Mouse (Mus musculus) embryonic facial prominence, embryonic 15.5 days (tissue): ENCODE results near the gene Ces3b. TPM values are rescaled to one million over a fixed set of nuclear protein-coding genes. Genes with fewer than 3 reads are reported as not detected.
"Not testable (repeated sequence)": the region's sequence is repeated elsewhere in the genome, so short reads cannot be mapped to it uniquely, and the experiment has no call there.

Experiments used
- ATAC-seq: fragments of 200-750 bp; cut with Nextera tagmentation; 2 replicates; pipeline ENCODE4 v1.8.0; 2017; ENCODE audit warnings: low read depth, moderate TSS enrichment; ENCODE audit not compliant: insufficient number of reproducible peaks, low FRiP score, low TSS enrichment
- H3K27ac ChIP-seq: fragments of 300-500 bp; sonication (generic); replicated peaks from 2 replicates; pipeline ENCODE4 v1.5.1; 2015; ENCODE audit warnings: mild to moderate bottlenecking, inconsistent platforms
- H3K27me3 ChIP-seq: fragments of 300-500 bp; sonication (generic); 2 replicates; pipeline ENCODE4 v1.6.1; 2015; ENCODE audit warnings: inconsistent platforms
- H3K36me3 ChIP-seq: fragments of 300-500 bp; sonication (generic); 2 replicates; pipeline ENCODE4 v1.6.1; 2015; ENCODE audit warnings: mild to moderate bottlenecking, inconsistent platforms
- H3K4me1 ChIP-seq: fragments of 300-500 bp; sonication (generic); 2 replicates; pipeline ENCODE4 v1.6.1; 2015; ENCODE audit warnings: inconsistent platforms
- H3K4me2 ChIP-seq: fragments of 300-500 bp; sonication (generic); replicated peaks from 2 replicates; pipeline ENCODE4 v1.6.1; 2015; ENCODE audit warnings: mild to moderate bottlenecking, inconsistent platforms
- H3K4me3 ChIP-seq: fragments of 300-500 bp; sonication (generic); replicated peaks from 2 replicates; pipeline ENCODE4 v1.5.1; 2015; ENCODE audit warnings: mild to moderate bottlenecking, inconsistent platforms
- H3K9ac ChIP-seq: fragments of 300-500 bp; sonication (generic); 2 replicates; pipeline ENCODE4 v1.6.1; 2015; ENCODE audit warnings: inconsistent platforms
- H3K9me3 ChIP-seq: fragments of 300-500 bp; sonication (generic); replicated peaks from 2 replicates; pipeline ENCODE4 v1.6.1; 2016; ENCODE audit warnings: inconsistent platforms
- WGBS: fragments of 180-500 bp; shearing (Covaris S2); methylation state at CpG from one replicate; pipeline ENCODE4 v1.1.7; 2015; 5-methylcytosine and 5-hydroxymethylcytosine counted together
- polyA plus RNA-seq: library from polyadenylated mRNA; unstranded; fragments of >200 nt; fragmentation: Nextera tagmentation; extraction: Ambion mirVana; gene quantifications from 2 replicates; pipeline ENCODE4 v1.2.1, GENCODE M21; 2015

Ces3b gene
- polyA plus RNA-seq, 1 experiment from 2014 or later, result not detected

DNA sequence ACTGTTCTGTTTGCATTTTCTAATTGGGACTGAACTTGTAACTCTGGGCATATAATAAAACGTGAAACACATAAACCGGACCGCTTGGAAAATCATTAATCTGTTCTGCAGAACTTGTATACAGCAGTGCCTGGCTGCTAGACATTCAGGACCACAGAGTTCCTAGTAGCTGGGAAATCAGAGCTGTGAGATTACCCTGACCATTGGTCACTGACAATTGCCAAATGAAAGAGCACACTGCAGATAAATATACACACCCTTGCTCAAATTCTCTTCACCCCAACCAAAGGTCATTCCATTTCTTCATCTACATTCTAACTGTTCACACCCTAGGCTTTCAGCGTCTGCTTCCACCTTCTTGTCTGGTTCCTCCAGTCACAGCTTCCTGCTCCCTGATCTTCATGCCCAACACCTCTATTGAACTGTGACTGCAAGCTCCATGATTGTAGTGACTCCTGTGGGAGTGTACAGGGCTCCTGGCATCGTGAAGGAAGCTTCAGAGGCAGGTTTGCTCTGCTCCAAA is 2.7 kb upstream of the Ces3b start:
- Histone ChIP-seq H3K9me3 (no peaks in the 10 kb centered on the region), H3K27ac (no peak overlapping the region), H3K4me1 (no peaks in the 10 kb centered on the region), H3K4me3 (no peak overlapping the region), H3K27me3 (no peaks in the 10 kb centered on the region), H3K36me3 (no peaks in the 10 kb centered on the region), H3K9ac (no peak overlapping the region), H3K4me2 (no peak overlapping the region)
- no peak for ATAC-seq
- WGBS, result 74% methylated on average over 5 of the region's 5 CpGs

DNA sequence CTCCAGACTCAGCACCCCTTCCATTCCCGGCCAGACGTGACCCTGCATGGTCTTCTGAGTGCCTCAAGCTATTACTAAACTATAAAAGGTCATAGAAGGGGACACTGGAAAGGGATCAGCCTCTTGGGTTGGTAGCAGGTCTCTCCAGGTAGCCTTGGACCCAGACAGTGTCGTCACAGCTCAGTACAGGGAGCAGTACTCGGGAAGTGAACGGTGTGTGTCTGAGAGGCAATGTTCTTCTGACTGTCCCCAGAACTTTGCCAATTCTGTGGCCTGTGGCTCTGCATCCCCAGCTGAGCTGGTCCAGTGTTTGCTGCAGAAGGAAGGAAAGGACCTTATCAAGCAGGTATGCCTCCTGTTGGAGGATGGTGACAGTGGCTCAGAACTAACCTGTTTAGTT is 4.6 kb downstream of the Ces3b start:
- not testable (repeated sequence) for H3K27me3 ChIP-seq, H3K9ac ChIP-seq, H3K27ac ChIP-seq, H3K9me3 ChIP-seq, ATAC-seq, H3K4me1 ChIP-seq, H3K4me3 ChIP-seq, H3K4me2 ChIP-seq, H3K36me3 ChIP-seq
- 72% methylated on average over 5 of the region's 5 CpGs for WGBS

DNA sequence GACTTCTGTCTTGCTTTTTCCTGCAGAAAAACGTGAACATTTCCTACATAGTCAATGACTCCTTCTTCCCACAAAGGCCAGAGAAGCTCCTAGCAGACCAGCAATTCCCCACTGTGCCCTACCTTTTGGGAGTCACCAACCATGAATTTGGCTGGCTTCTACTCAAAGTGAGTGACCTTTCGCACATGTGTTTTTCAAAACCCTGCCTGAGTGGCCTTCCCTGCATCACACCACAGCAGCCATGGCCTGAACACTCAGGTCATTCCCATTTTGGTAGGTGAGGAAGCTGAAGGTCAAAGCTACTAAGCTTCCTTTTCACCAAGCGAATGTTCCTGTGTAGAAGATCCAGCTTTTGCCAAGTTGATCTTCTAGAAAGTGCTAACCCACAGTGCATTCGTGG is 5.0 kb downstream of the Ces3b start:
- H3K4me3 ChIP-seq, result no peak overlapping the region
- ATAC-seq, result no peak
- WGBS, result 71% methylated on average over 4 of the region's 4 CpGs
- no peaks in the 10 kb centered on the region for H3K9me3 ChIP-seq
- H3K27ac ChIP-seq, result no peak overlapping the region
- H3K36me3 ChIP-seq, result no peaks in the 10 kb centered on the region
- H3K4me2 ChIP-seq, result no peak overlapping the region
- no peaks in the 10 kb centered on the region for H3K4me1 ChIP-seq
- H3K9ac ChIP-seq, result no peak overlapping the region
- H3K27me3 ChIP-seq, result no peaks in the 10 kb centered on the region

DNA sequence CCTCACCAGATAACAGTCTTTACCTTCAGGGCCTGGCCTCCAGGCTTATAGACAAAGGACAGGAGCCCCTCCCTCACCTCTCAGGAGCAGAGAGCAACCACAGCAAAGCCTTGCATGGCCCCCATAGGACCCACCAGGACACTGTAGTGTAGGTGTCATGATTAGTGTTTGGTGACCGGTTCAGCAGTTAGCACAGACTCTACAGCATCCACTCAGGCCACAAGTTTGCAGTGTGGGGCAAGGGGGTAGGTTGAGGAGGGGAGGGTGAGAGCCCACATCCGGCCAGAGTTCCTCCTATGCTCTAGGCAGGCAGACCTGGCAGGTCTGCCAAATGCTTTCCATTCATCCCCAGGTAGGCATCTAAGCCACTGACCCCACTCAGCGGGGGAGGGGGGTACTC is 10.4 kb downstream of the Ces3b start:
- 82% methylated on average over 3 of the region's 3 CpGs for WGBS

DNA sequence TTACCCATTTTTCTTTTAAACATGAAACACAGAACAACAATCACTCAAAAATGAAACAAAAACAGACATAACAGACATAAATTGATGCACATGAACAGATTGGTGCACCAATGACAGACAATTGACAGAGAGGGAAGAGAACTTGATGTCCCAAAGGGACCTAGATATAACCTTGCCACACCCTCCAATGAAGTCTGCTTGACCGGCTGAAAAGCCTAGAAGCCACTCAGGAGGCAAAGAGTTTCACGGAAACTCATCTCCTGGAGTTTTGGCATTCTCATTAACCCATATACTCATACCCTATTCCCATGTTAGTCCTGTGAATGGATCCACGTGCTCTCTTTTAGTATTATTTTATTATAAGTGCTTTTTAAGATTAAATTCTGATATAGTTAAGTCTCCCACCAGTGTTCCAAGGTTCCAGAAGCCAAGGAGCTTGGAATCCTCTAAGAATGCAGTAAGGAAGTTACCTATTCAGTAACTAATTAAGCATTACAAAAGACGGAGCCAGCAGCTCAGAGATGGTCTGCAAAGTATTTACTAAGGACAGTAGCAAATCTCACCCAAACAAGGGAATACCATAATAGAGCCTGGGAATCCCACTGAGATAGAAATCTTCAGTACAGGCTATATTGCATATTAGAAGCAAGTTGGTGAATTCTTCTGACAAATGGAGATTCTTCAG is 18.7 kb downstream of the Ces3b start:
- H3K9me3 ChIP-seq, H3K27ac ChIP-seq, H3K4me1 ChIP-seq, H3K9ac ChIP-seq, ATAC-seq, H3K4me3 ChIP-seq, H3K27me3 ChIP-seq, H3K4me2 ChIP-seq, H3K36me3 ChIP-seq: not testable (repeated sequence)
- WGBS, result 74% methylated on average over 4 of the region's 4 CpGs

More for the DNA sequence above, 10.4 kb downstream of the Ces3b start:
- Histone ChIP-seq H3K4me3 (no peak overlapping the region), H3K9me3 (no peaks in the 10 kb centered on the region), H3K4me2 (no peak overlapping the region), H3K4me1 (no peaks in the 10 kb centered on the region), H3K27me3 (no peaks in the 10 kb centered on the region), H3K27ac (no peak overlapping the region), H3K9ac (no peak overlapping the region), H3K36me3 (no peaks in the 10 kb centered on the region)
- no peak for ATAC-seq

DNA sequence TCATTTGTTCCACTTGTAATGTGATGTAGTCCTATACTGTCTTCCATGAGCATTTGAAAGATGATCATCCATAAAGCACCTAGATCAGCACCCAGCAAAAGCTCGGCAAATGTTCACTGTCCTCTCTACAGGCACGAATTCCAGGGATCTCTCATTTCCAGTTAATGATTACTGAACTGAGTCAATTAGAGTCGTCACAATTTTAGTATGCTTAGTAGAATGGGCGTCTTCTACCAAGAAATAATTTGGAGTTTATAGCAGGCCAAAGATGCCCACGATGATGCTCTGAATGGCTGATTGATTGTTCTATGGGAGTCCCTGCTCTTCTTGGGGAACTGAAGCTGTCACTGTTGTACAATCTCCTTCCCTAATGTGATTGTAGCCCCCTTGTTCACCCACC is 20.1 kb downstream of the Ces3b start:
- not testable (repeated sequence) for H3K4me3 ChIP-seq, H3K27ac ChIP-seq, H3K4me1 ChIP-seq, H3K27me3 ChIP-seq, ATAC-seq, H3K9ac ChIP-seq, H3K4me2 ChIP-seq, H3K9me3 ChIP-seq, H3K36me3 ChIP-seq
- 82% methylated on average over 5 of the region's 5 CpGs for WGBS

DNA sequence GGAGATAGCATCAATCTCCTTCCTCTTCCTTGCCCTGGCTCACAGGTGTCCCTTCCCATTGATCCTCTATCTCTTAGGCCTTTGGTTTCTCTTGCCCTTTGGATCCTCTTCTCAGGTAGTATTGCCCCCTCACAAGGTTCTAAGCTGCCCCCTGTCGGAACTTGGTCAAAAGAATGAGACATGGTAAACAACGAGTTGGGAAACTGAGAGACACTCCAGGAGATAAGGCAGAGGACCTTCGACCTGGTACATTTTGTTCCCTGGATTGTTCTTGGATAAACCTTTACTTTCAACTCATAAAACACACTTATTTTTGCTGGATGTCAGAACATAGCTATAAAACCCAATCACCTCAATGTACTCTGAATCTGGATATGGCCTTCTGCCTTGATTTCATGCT is 20.7 kb downstream of the Ces3b start:
- ATAC-seq, result no peak
- WGBS, result 84% methylated on average over 3 of the region's 3 CpGs
- Histone ChIP-seq H3K9me3 (no peaks in the 10 kb centered on the region), H3K4me1 (no peaks in the 10 kb centered on the region), H3K27me3 (no peaks in the 10 kb centered on the region), H3K9ac (no peak overlapping the region), H3K4me2 (no peak overlapping the region), H3K36me3 (no peaks in the 10 kb centered on the region), H3K4me3 (no peak overlapping the region), H3K27ac (no peak overlapping the region)

DNA sequence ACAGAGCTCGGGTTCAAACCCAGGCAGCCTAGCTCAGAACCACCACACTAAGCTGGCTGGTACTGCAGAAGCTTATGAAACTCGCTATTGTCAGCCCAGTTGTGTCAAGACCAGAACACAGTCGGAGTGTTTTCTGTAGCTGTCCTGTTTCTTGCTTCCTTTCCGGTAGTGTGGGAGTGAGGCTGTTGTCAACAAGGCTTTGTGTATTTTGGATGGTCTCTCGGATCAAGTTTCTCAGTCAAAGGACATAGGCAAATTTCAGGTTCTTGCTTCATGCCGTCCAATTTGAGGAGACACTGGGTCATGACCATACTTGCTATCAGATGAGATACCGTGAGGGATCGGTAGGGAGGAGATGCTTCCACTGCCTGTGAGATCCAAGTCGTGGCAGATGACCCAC is 46.3 kb downstream of the Ces3b start:
- Histone ChIP-seq H3K27me3 (no peaks in the 10 kb centered on the region), H3K27ac (no peak overlapping the region), H3K36me3 (no peaks in the 10 kb centered on the region), H3K4me1 (no peaks in the 10 kb centered on the region), H3K9me3 (no peaks in the 10 kb centered on the region), H3K4me3 (no peak overlapping the region), H3K9ac (no peak overlapping the region), H3K4me2 (no peak overlapping the region)
- ATAC-seq, result no peak
- WGBS, result 80% methylated on average over 9 of the region's 9 CpGs

DNA sequence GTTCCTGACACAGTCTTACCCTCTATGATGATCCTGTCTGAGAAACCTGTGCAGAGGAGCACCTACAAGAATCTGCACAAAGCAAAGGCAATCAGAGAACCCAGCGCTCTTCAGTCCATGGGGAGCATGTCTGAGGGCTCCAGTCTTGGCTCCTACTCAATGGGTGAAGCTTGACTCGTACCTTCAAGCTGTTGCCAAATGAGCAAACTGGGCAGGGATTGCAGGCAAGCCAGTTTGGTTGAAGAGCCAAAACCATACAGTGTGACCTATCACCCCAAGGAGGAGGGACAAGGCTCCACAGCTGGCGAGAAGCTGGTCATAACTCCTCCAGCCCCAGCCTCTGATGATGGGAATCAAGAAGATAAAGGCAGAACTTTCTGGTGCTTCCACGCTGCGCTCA is 48.0 kb downstream of the Ces3b start, which contains the start of gene Ces4a:
TSS of gene Ces4a (plus strand) at position 292 of the 400 bp plus-strand sequence.
- Histone ChIP-seq H3K4me3 (no peak within 1 kb of the TSS), H3K9ac (no peak within 1 kb of the TSS), H3K9me3 (no peaks in the 10 kb centered on the region), H3K4me2 (no peak within 1 kb of the TSS), H3K27ac (no peak within 1 kb of the TSS), H3K36me3 (no peaks in the 10 kb centered on the region), H3K4me1 (no peaks in the 10 kb centered on the region), H3K27me3 (no peaks in the 10 kb centered on the region)
- no peak for ATAC-seq
- WGBS, result 85% methylated on average over 5 of the region's 5 CpGs

DNA sequence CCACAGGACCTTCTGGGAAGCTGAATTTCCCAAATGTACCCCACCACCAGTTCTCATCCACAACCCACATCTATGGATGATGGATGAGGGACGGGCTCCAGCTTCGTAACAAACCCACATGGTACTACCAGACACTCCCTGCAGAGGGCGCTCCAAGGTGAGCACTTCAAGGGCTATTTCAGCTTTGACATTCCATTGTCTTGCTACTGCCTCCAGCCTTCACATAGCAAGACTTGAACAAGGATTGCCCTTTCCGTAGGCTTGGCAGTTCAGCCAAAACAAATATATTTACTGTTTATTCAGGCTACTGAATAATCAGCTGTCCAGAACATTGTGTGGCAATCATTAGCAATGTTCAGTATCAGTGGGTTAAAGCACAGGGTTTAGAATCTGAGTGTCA is 54.9 kb downstream of the Ces3b start:
- ATAC-seq, result no peak
- Histone ChIP-seq H3K4me2 (no peak overlapping the region), H3K9me3 (no peaks in the 10 kb centered on the region), H3K4me3 (no peak overlapping the region), H3K4me1 (no peaks in the 10 kb centered on the region), H3K27me3 (no peaks in the 10 kb centered on the region; the same call in 1 of the 2 replicates), H3K9ac (no peak overlapping the region), H3K36me3 (no peaks in the 10 kb centered on the region), H3K27ac (no peak overlapping the region)
- 21% methylated on average over 4 of the region's 4 CpGs for WGBS

DNA sequence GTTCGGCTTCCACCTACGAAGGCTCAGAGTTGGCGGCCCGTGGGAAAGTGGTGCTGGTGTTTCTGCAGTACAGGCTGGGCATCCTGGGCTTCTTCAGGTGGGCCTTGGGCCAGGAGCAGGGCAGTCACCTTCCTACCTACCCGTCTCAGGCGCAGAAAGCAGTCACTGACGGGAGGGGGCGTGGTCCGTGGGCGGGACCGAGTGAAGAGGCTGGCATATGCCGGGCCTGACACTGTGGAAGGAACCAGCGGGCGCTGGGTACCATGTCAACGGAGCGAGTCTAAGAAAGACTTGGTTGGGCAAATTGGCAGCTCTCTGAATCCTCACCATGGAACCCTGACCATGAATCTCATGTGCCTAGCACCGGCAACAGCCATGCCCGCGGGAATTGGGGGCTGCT is 58.8 kb downstream of the Ces3b start:
- Histone ChIP-seq H3K4me2 (no peak overlapping the region), H3K27me3 (no peaks in the 10 kb centered on the region; the same call in 1 of the 2 replicates), H3K36me3 (no peaks in the 10 kb centered on the region), H3K9me3 (no peaks in the 10 kb centered on the region), H3K4me3 (no peak overlapping the region), H3K27ac (no peak overlapping the region), H3K4me1 (no peaks in the 10 kb centered on the region), H3K9ac (no peak overlapping the region)
- no peak for ATAC-seq
- WGBS, result 39% methylated on average over 19 of the region's 19 CpGs
